Mouse (Mus musculus): Measurements from ENCODE around the gene Fam227b. TPM values are rescaled to one million over a fixed set of nuclear protein-coding genes. Genes with fewer than 3 reads are reported as not detected.

Fam227b gene
- polyA plus RNA-seq, 1 experiment = 0.80 TPM

GRCm38 (mm10) chr2:126015763-126016473 is 135.9 kb downstream of the Fam227b start:
- TF ChIP-seq POLR2A (IDR thresholded peaks at IDR 0.05; ENCODE audit: borderline replicate concordance, insufficient read depth, low read length) (no peak), CTCF (IDR thresholded peaks at IDR 0.05; ENCODE audit: borderline replicate concordance, insufficient read depth, low read depth, low read length) (no peak)
- H3K27ac ChIP-seq (ENCODE audit: insufficient read depth, low read length) = no peak overlapping the region

GRCm38 (mm10) chr2:126014989-126015710 is 136.7 kb downstream of the Fam227b start:
- no peaks in the 10 kb centered on the region for H3K27me3 ChIP-seq (ENCODE audit: control insufficient read depth, insufficient read depth, low read length)
- DNase-seq = no peak
- WGBS = 65% methylated on average over 12 of the region's 12 CpGs
- no peak overlapping the region for H3K27ac ChIP-seq (ENCODE audit: insufficient read depth, low read length)
- no peak overlapping the region for H3K4me3 ChIP-seq (replicated peaks; ENCODE audit: insufficient read depth, low read depth, low read length)
- TF ChIP-seq CTCF (IDR thresholded peaks at IDR 0.05; ENCODE audit: borderline replicate concordance, insufficient read depth, low read depth, low read length) = no peak
- H3K4me1 ChIP-seq (ENCODE audit: control insufficient read depth, insufficient read depth, low read length) = no peaks in the 10 kb centered on the region

More at GRCm38 (mm10) chr2:126015763-126016473, 135.9 kb downstream of the Fam227b start:
- DNase-seq = no peak
- WGBS = 47% methylated on average over 3 of the region's 3 CpGs
- no peaks in the 10 kb centered on the region for H3K4me1 ChIP-seq (ENCODE audit: control insufficient read depth, insufficient read depth, low read length)
- no peak overlapping the region for H3K4me3 ChIP-seq (replicated peaks; ENCODE audit: insufficient read depth, low read depth, low read length)
- H3K27me3 ChIP-seq (ENCODE audit: control insufficient read depth, insufficient read depth, low read length) = no peaks in the 10 kb centered on the region

- Histone ChIP-seq H3K27me3 (ENCODE audit: control insufficient read depth, insufficient read depth, low read length) (no peaks in the 10 kb centered on the region), H3K27ac (ENCODE audit: insufficient read depth, low read length) (no peak overlapping the region), H3K4me3 (replicated peaks; ENCODE audit: insufficient read depth, low read depth, low read length) (no peak overlapping the region), H3K4me1 (ENCODE audit: control insufficient read depth, insufficient read depth, low read length) (no peaks in the 10 kb centered on the region)
- TF ChIP-seq CTCF (IDR thresholded peaks at IDR 0.05; ENCODE audit: borderline replicate concordance, insufficient read depth, low read depth, low read length) (no peak), POLR2A (IDR thresholded peaks at IDR 0.05; ENCODE audit: borderline replicate concordance, insufficient read depth, low read length) (no peak)
- DNase-seq = no peak
- WGBS = 40% methylated on average over 2 of the region's 2 CpGs
These were observed 145.1 kb downstream of the Fam227b start for GRCm38 (mm10) chr2:126006742-126007141.

DNA sequence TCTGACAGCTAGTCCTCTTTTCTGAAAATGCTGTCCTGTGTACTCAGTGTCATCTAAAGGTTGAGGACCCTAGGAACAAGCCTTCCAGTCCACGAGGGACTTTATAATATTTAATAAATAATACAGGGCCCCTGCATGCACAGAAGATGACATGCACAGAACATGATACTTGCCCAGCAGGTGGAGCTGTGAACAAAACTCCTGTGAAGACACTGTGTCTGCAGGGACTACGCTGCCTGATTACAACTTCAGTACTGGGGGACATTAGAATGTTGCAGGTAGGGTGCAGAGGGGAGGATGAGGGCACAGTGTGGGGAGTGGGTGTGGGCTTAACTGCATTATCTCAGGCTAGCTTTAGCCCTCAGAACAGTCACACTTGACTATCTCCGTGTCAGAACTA is 145.7 kb downstream of the Fam227b start:
- peak; percentile 25 to 35 for DNase-seq
- H3K27ac ChIP-seq (ENCODE audit: insufficient read depth, low read length) = no peak overlapping the region
- H3K4me1 ChIP-seq (ENCODE audit: control insufficient read depth, insufficient read depth, low read length) = no peaks in the 10 kb centered on the region
- H3K4me3 ChIP-seq (replicated peaks; ENCODE audit: insufficient read depth, low read depth, low read length) = no peak overlapping the region
- WGBS = 34% methylated on average over 3 of the region's 3 CpGs
- no peaks in the 10 kb centered on the region for H3K27me3 ChIP-seq (ENCODE audit: control insufficient read depth, insufficient read depth, low read length)
- peak; percentile 50; the same call in 1 of the 2 replicates for TF ChIP-seq CTCF (IDR thresholded peaks at IDR 0.05; ENCODE audit: borderline replicate concordance, insufficient read depth, low read depth, low read length)
- TF ChIP-seq POLR2A (IDR thresholded peaks at IDR 0.05; ENCODE audit: borderline replicate concordance, insufficient read depth, low read length) = no peak

- Histone ChIP-seq H3K4me3 (replicated peaks; ENCODE audit: insufficient read depth, low read depth, low read length) (no peak overlapping the region), H3K27ac (ENCODE audit: insufficient read depth, low read length) (no peak overlapping the region), H3K4me1 (ENCODE audit: control insufficient read depth, insufficient read depth, low read length) (no peaks in the 10 kb centered on the region), H3K27me3 (ENCODE audit: control insufficient read depth, insufficient read depth, low read length) (no peaks in the 10 kb centered on the region)
- WGBS = 67% methylated on average over 5 of the region's 5 CpGs
- TF ChIP-seq CTCF (IDR thresholded peaks at IDR 0.05; ENCODE audit: borderline replicate concordance, insufficient read depth, low read depth, low read length) (no peak), POLR2A (IDR thresholded peaks at IDR 0.05; ENCODE audit: borderline replicate concordance, insufficient read depth, low read length) (no peak)
- no peak for DNase-seq
These were observed 149.5 kb downstream of the Fam227b start for GRCm38 (mm10) chr2:126002291-126002690.

GRCm38 (mm10) chr2:125975808-125976345 is 175.9 kb downstream of the Fam227b start:
- Histone ChIP-seq H3K4me1 (ENCODE audit: control insufficient read depth, insufficient read depth, low read length) (no peaks in the 10 kb centered on the region), H3K27me3 (ENCODE audit: control insufficient read depth, insufficient read depth, low read length) (no peaks in the 10 kb centered on the region), H3K4me3 (replicated peaks; ENCODE audit: insufficient read depth, low read depth, low read length) (no peak overlapping the region), H3K27ac (ENCODE audit: insufficient read depth, low read length) (no peak overlapping the region)
- DNase-seq = no peak
- no peak for TF ChIP-seq POLR2A (IDR thresholded peaks at IDR 0.05; ENCODE audit: borderline replicate concordance, insufficient read depth, low read length)
- WGBS = 51% methylated on average over 5 of the region's 5 CpGs

DNA sequence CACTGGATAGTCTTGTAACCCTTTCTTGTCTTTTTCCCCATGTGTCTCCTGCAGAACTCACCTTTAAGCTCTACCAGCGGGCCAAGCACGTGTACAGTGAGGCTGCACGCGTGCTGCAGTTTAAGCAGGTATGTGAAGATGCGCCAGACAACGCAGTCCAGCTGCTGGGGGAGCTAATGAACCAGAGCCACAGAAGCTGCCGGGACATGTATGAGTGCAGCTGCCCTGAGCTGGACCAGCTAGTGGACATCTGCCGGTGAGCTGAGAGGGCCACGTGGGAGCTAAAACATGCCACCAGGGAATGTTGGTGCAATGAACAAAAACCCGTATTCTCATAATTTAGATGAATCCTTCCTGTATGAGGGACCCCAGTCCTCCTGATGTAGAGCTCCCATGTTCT is 176.6 kb downstream of the Fam227b start:
- Histone ChIP-seq H3K4me3 (replicated peaks; ENCODE audit: insufficient read depth, low read depth, low read length) (no peak overlapping the region), H3K27ac (ENCODE audit: insufficient read depth, low read length) (no peak overlapping the region), H3K27me3 (ENCODE audit: control insufficient read depth, insufficient read depth, low read length) (no peaks in the 10 kb centered on the region), H3K4me1 (ENCODE audit: control insufficient read depth, insufficient read depth, low read length) (no peaks in the 10 kb centered on the region)
- no peak for DNase-seq
- no peak for TF ChIP-seq POLR2A (IDR thresholded peaks at IDR 0.05; ENCODE audit: borderline replicate concordance, insufficient read depth, low read length)
- TF ChIP-seq CTCF (IDR thresholded peaks at IDR 0.05; ENCODE audit: borderline replicate concordance, insufficient read depth, low read depth, low read length) = no peak
- WGBS = 85% methylated on average over 10 of the region's 10 CpGs

- Histone ChIP-seq H3K27me3 (ENCODE audit: control insufficient read depth, insufficient read depth, low read length) (no peaks in the 10 kb centered on the region), H3K27ac (ENCODE audit: insufficient read depth, low read length) (no peak overlapping the region), H3K4me3 (replicated peaks; ENCODE audit: insufficient read depth, low read depth, low read length) (no peak overlapping the region), H3K4me1 (ENCODE audit: control insufficient read depth, insufficient read depth, low read length) (no peaks in the 10 kb centered on the region)
- no peak for DNase-seq
- no peak for TF ChIP-seq CTCF (IDR thresholded peaks at IDR 0.05; ENCODE audit: borderline replicate concordance, insufficient read depth, low read depth, low read length)
- TF ChIP-seq POLR2A (IDR thresholded peaks at IDR 0.05; ENCODE audit: borderline replicate concordance, insufficient read depth, low read length) = no peak
- 76% methylated on average over 6 of the region's 6 CpGs for WGBS
These were observed 178.6 kb downstream of the Fam227b start for GRCm38 (mm10) chr2:125973207-125973606.
